Mouse (Mus musculus): ENCODE results near the gene Entpd7.
A peak's percentile ranks its signal among the peaks of the same experiment; 100 is the strongest.

- TF ChIP-seq CTCF (IDR thresholded peaks at IDR 0.05; ENCODE audit: low read depth) (peak; percentile 44), EP300 (optimal IDR thresholded peaks at IDR 0.05) (no peak)
Observed at GRCm38 (mm10) chr19:43761543-43762256, 72.2 kb downstream of the Entpd7 start.
